In the genomic region with DNA sequence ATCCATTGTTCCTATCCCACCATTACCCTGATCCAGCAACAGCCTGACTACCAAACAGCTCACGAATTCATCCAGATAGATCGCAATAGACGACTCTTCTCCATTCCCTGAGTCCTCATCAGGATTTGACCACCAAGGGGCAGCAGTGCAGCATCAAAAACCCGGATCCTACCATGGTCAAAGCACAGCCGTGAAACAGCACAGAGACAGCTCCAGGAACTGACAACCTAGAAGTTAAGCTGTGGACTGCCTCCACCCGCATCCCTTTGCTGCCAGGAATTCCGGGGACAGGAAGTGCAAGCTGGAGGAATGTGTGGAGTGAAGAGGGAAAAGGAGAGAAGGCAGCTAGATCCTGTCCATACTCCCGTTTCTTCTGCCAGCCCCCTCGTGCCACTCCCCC, we compare ENCODE assay signal across 8 mouse cellular contexts. TPM values are rescaled to one million over a fixed set of nuclear protein-coding genes. Genes with fewer than 3 reads are reported as not detected.
DNase-seq lines count a peak whose midpoint lies in the region; ATAC-seq and TF ChIP-seq lines count a peak whose summit lies in the region.

No protein-coding gene starts in this region.

- no peak for TF ChIP-seq EP300 in CH12.LX (IDR thresholded peaks at IDR 0.05; ENCODE audit: low read length)

- WGBS in embryonic facial prominence, embryonic 15.5 days, result 14% methylated on average over 9 of the region's 9 CpGs
- 9% methylated on average over 9 of the region's 9 CpGs for WGBS in heart, embryonic 16.5 days

- H3K79me2 ChIP-seq in CH12.LX (replicated peaks; ENCODE audit: control insufficient read depth, extremely low read depth, insufficient read depth, poor library complexity, severe bottlenecking), result no peaks in the 10 kb centered on the region

- in situ Hi-C loops in CH12.LX (cut with MboI; ENCODE audit: low pct_ligation_motif_present, low pct_unique_long_range_greater_than_20kb, low sequenced_read_pairs), result no loop called here

- dilution Hi-C loops in CH12.LX (cut with MboI; ENCODE audit: extremely low pct_ligation_motif_present, extremely low pct_unique_long_range_greater_than_20kb, low sequenced_read_pairs), result no loop called here

- peak; percentile 94 for TF ChIP-seq RAD21 in CH12.LX (IDR thresholded peaks at IDR 0.05; ENCODE audit: low read depth, low read length)

- H3K9ac ChIP-seq in CH12.LX (ENCODE audit: insufficient read depth, low read depth), result no peak overlapping the region
- no peak overlapping the region for H3K9ac ChIP-seq in embryonic facial prominence, embryonic 15.5 days
- no peak overlapping the region for H3K9ac ChIP-seq in heart, embryonic 16.5 days (ENCODE audit: low read length)

- peak; percentile 76 for DNase-seq in CH12.LX (ENCODE audit: extremely low read depth)
- DNase-seq in adrenal gland, postnatal 25 days, result peak; percentile 64
- peak; percentile 88 for DNase-seq in kidney, postnatal 10 days
- peak; percentile 82 to 84 for DNase-seq in lung, adult 18-20 months
- DNase-seq in thymus, postnatal 25 days, result peak; percentile 37

- no peak overlapping the region for H3K4me2 ChIP-seq in CH12.LX (ENCODE audit: insufficient read depth, low read depth, poor library complexity, severe bottlenecking)
- 0 out of 2 replicates have a peak overlapping the region, but pooled peaks have one; percentile 17 for H3K4me2 ChIP-seq in embryonic facial prominence, embryonic 15.5 days (replicated peaks)
- H3K4me2 ChIP-seq in heart, embryonic 16.5 days (ENCODE audit: low read depth, low read length), result no peak overlapping the region

- H3K4me1 ChIP-seq in CH12.LX (ENCODE audit: control insufficient read depth in 1 of 2, insufficient read depth in 2 of 2), result peaks cover 21 to 39% of the 10 kb centered on the region in 2 experiments
- peaks cover 5% of the 10 kb centered on the region; the same call in 1 of the 2 replicates for H3K4me1 ChIP-seq in embryonic facial prominence, embryonic 15.5 days
- peaks cover 19% of the 10 kb centered on the region for H3K4me1 ChIP-seq in heart, embryonic 16.5 days (ENCODE audit: control insufficient read depth, insufficient read depth, low read length)

- ATAC-seq in embryonic facial prominence, embryonic 15.5 days (ENCODE audit: insufficient number of reproducible peaks, low FRiP score, low TSS enrichment, low read depth), result peak; percentile 69; the same call in 1 of the 2 replicates
- ATAC-seq in heart, embryonic 16.5 days (replicated peaks; ENCODE audit: extremely low read depth, insufficient read depth, low FRiP score), result peak; percentile 81
- peak; percentile 82 for ATAC-seq in neutrophil, adult 5-6 weeks (ENCODE audit: extremely low read depth, insufficient number of reproducible peaks, low FRiP score, poor library complexity, severe bottlenecking)

- H3K27ac ChIP-seq in CH12.LX (ENCODE audit: insufficient read depth, low read depth), result no peak overlapping the region
- no peak overlapping the region for H3K27ac ChIP-seq in embryonic facial prominence, embryonic 15.5 days (replicated peaks)
- no peak overlapping the region for H3K27ac ChIP-seq in heart, embryonic 16.5 days (ENCODE audit: low read length)

- H3K9me3 ChIP-seq in CH12.LX (replicated peaks; ENCODE audit: low read length), result no peaks in the 10 kb centered on the region
- no peaks in the 10 kb centered on the region for H3K9me3 ChIP-seq in embryonic facial prominence, embryonic 15.5 days (replicated peaks)
- H3K9me3 ChIP-seq in heart, embryonic 16.5 days (replicated peaks; ENCODE audit: control insufficient read depth, low read length), result no peaks in the 10 kb centered on the region

- TF ChIP-seq POLR2A in CH12.LX (IDR thresholded peaks at IDR 0.05; ENCODE audit: low read depth, low read length), result no peak

- peak; percentile 52 to 89 for TF ChIP-seq CTCF in CH12.LX (conservative IDR thresholded peaks at IDR 0.05 in 1 of 2, IDR thresholded peaks at IDR 0.05 in 1 of 2; ENCODE audit: low read depth in 2 of 2, low read length in 2 of 2)

- H3K36me3 ChIP-seq in CH12.LX (replicated peaks in 1 of 2; ENCODE audit: control insufficient read depth in 1 of 2, insufficient read depth in 1 of 2, low read length in 1 of 2), result no peaks in the 10 kb centered on the region
- H3K36me3 ChIP-seq in embryonic facial prominence, embryonic 15.5 days, result no peaks in the 10 kb centered on the region
- H3K36me3 ChIP-seq in heart, embryonic 16.5 days (ENCODE audit: control insufficient read depth, insufficient read depth), result no peaks in the 10 kb centered on the region

- H3K4me3 ChIP-seq in CH12.LX (replicated peaks in 1 of 3; ENCODE audit: low read depth in 2 of 3, low read length in 2 of 3, poor library complexity in 1 of 3), result no peak overlapping the region
- no peak overlapping the region for H3K4me3 ChIP-seq in embryonic facial prominence, embryonic 15.5 days (replicated peaks)
- H3K4me3 ChIP-seq in heart, embryonic 16.5 days (ENCODE audit: low read length), result no peak overlapping the region

- no peaks in the 10 kb centered on the region for H3K27me3 ChIP-seq in CH12.LX (replicated peaks)
- no peaks in the 10 kb centered on the region for H3K27me3 ChIP-seq in embryonic facial prominence, embryonic 15.5 days
- no peaks in the 10 kb centered on the region for H3K27me3 ChIP-seq in heart, embryonic 16.5 days (ENCODE audit: control insufficient read depth, insufficient read depth, low read length)

TF ChIP-seq in CH12.LX, 34 proteins besides CTCF, POLR2A, EP300 and RAD21 (continues in another document):
- no peak for TF ChIP-seq ELF1 (IDR thresholded peaks at IDR 0.05; ENCODE audit: low read depth, low read length)
- peak; percentile 90 for TF ChIP-seq ZC3H11A (IDR thresholded peaks at IDR 0.05; ENCODE audit: low read depth, low read length)
- TF ChIP-seq ZMIZ1 (IDR thresholded peaks at IDR 0.05; ENCODE audit: low read depth, low read length), result no peak
- no peak for TF ChIP-seq GABPA (IDR thresholded peaks at IDR 0.05; ENCODE audit: insufficient replicate concordance, low read depth, low read length)
- TF ChIP-seq SIN3A (IDR thresholded peaks at IDR 0.05; ENCODE audit: low read length), result peak; percentile 52; the same call in 1 of the 2 replicates
- no peak for TF ChIP-seq TBP (conservative IDR thresholded peaks at IDR 0.05; ENCODE audit: low read depth, low read length)
- TF ChIP-seq ZKSCAN1 (IDR thresholded peaks at IDR 0.05; ENCODE audit: borderline replicate concordance, low read depth, low read length), result no peak
- TF ChIP-seq MXI1 (IDR thresholded peaks at IDR 0.05; ENCODE audit: low read depth, low read length), result no peak
- no peak for TF ChIP-seq KAT2A (IDR thresholded peaks at IDR 0.05; ENCODE audit: insufficient replicate concordance, low read length)
- peak; percentile 96 for TF ChIP-seq SMC3 (IDR thresholded peaks at IDR 0.05; ENCODE audit: low read depth, low read length)
- TF ChIP-seq CHD2 (IDR thresholded peaks at IDR 0.05; ENCODE audit: low read length), result no peak
- peak; percentile 41; the same call in 1 of the 2 replicates for TF ChIP-seq ZNF384 (IDR thresholded peaks at IDR 0.05; ENCODE audit: low read depth, low read length)
- no peak for TF ChIP-seq USF1 (IDR thresholded peaks at IDR 0.05; ENCODE audit: low read depth, low read length)
- TF ChIP-seq BHLHE40 (IDR thresholded peaks at IDR 0.05; ENCODE audit: low read depth, low read length), result no peak
- TF ChIP-seq NELFE (IDR thresholded peaks at IDR 0.05; ENCODE audit: low read depth, low read length), result peak; percentile 37; the same call in 1 of the 2 replicates
- no peak for TF ChIP-seq E2F4 (IDR thresholded peaks at IDR 0.05; ENCODE audit: insufficient replicate concordance, low read depth, low read length)
- TF ChIP-seq MEF2A (IDR thresholded peaks at IDR 0.05; ENCODE audit: borderline replicate concordance, low read depth, low read length), result no peak
- no peak for TF ChIP-seq RCOR1 (conservative IDR thresholded peaks at IDR 0.05; ENCODE audit: low read depth, low read length)
- no peak for TF ChIP-seq MAZ (IDR thresholded peaks at IDR 0.05; ENCODE audit: low read depth, low read length)
- TF ChIP-seq ETS1 (conservative IDR thresholded peaks at IDR 0.05; ENCODE audit: low read depth, low read length), result no peak
- TF ChIP-seq PAX5 (IDR thresholded peaks at IDR 0.05; ENCODE audit: low read length), result no peak
- TF ChIP-seq JUND (conservative IDR thresholded peaks at IDR 0.05; ENCODE audit: low read depth, low read length), result no peak
- no peak for TF ChIP-seq MAFK (IDR thresholded peaks at IDR 0.05; ENCODE audit: insufficient replicate concordance, low read length)
- TF ChIP-seq JUN (IDR thresholded peaks at IDR 0.05; ENCODE audit: insufficient read depth, low read depth, low read length), result no peak
- no peak for TF ChIP-seq NRF1 (IDR thresholded peaks at IDR 0.05; ENCODE audit: low read depth, low read length)
- no peak for TF ChIP-seq UBTF (IDR thresholded peaks at IDR 0.05; ENCODE audit: low read depth, low read length)

RNA-seq across cellular contexts. Expression of gene P2ry6, which starts 13.6 kb away (rescaled TPM):
- total RNA-seq in CH12.LX (2012; rRNA removed) (0.17 TPM in 1 of 2 replicates, not detected in the other), CH12.LX (2014; rRNA removed) (not detected in 2 replicates)
- 0.45 and 1.5 TPM in 2 replicates for polyA plus RNA-seq in CH12.LX (2012; ENCODE audit: insufficient read length, low read depth)
- 5.8 and 9.5 TPM in 2 replicates for total RNA-seq in adrenal gland, postnatal 25 days (2021)
- polyA plus RNA-seq in embryonic facial prominence, embryonic 15.5 days (2015; fragmentation: Nextera tagmentation; extraction: Ambion mirVana), result 7.8 and 8.6 TPM in 2 replicates
- 5.1 and 5.8 TPM in 2 replicates for polyA plus RNA-seq in heart, embryonic 16.5 days (2015; fragmentation: Nextera tagmentation; extraction: Ambion mirVana)
- total RNA-seq in neutrophil, adult 5-6 weeks (2017), result 1.4 and 2.0 TPM in 2 replicates

RNA-seq across cellular contexts. Expression of gene P2ry2, which starts 24.6 kb away (rescaled TPM):
- total RNA-seq in CH12.LX (2012; rRNA removed) (1.5 and 1.7 TPM in 2 replicates), CH12.LX (2014; rRNA removed) (0.54 and 0.87 TPM in 2 replicates)
- polyA plus RNA-seq in CH12.LX (2012; ENCODE audit: insufficient read length, low read depth), result 1.4 and 1.9 TPM in 2 replicates
- total RNA-seq in adrenal gland, postnatal 25 days (2021), result 1.2 and 2.3 TPM in 2 replicates
- polyA plus RNA-seq in embryonic facial prominence, embryonic 15.5 days (2015; fragmentation: Nextera tagmentation; extraction: Ambion mirVana), result 2.5 and 3.6 TPM in 2 replicates
- 3.6 and 4.3 TPM in 2 replicates for polyA plus RNA-seq in heart, embryonic 16.5 days (2015; fragmentation: Nextera tagmentation; extraction: Ambion mirVana)
- 15.5 and 22.1 TPM in 2 replicates for total RNA-seq in neutrophil, adult 5-6 weeks (2017)

RNA-seq across cellular contexts. Expression of gene Arhgef17, which starts 56.2 kb away (rescaled TPM):
- total RNA-seq in CH12.LX (2012; rRNA removed) (4.6 and 6.7 TPM in 2 replicates), CH12.LX (2014; rRNA removed) (2.3 and 2.6 TPM in 2 replicates)
- polyA plus RNA-seq in CH12.LX (2012; ENCODE audit: insufficient read length, low read depth), result 5.2 and 5.6 TPM in 2 replicates
- 76.1 and 81.2 TPM in 2 replicates for total RNA-seq in adrenal gland, postnatal 25 days (2021)
- polyA plus RNA-seq in embryonic facial prominence, embryonic 15.5 days (2015; fragmentation: Nextera tagmentation; extraction: Ambion mirVana), result 8.7 and 10.5 TPM in 2 replicates
- polyA plus RNA-seq in heart, embryonic 16.5 days (2015; fragmentation: Nextera tagmentation; extraction: Ambion mirVana), result 5.1 and 6.5 TPM in 2 replicates
- total RNA-seq in neutrophil, adult 5-6 weeks (2017), result 0.25 TPM in 1 of 2 replicates, not detected in the other

Comparison
In these comparisons a context has a peak if more than half of its experiments do, and no peak if none do; other contexts are left out.
1. DNase-seq: peak in every context shown above with its lines; median percentile 88 in kidney, postnatal 10 days; 83 in lung, adult 18-20 months; 76 in CH12.LX; 64 in adrenal gland, postnatal 25 days; 37 in thymus, postnatal 25 days.
2. RNA of gene Arhgef17, which starts 56.2 kb away (total RNA-seq): 76.1 to 81.2 TPM in adrenal gland, postnatal 25 days; 2.3 to 6.7 TPM in CH12.LX and 0.25 TPM in neutrophil, adult 5-6 weeks; every median in the first group is over 10 times any median in the second.
3. Peak in every context shown above with its lines, with median percentiles within 50 percentile points of each other: ATAC-seq.